ENCODE assay signal across 8 mouse cellular contexts in the genomic region with DNA sequence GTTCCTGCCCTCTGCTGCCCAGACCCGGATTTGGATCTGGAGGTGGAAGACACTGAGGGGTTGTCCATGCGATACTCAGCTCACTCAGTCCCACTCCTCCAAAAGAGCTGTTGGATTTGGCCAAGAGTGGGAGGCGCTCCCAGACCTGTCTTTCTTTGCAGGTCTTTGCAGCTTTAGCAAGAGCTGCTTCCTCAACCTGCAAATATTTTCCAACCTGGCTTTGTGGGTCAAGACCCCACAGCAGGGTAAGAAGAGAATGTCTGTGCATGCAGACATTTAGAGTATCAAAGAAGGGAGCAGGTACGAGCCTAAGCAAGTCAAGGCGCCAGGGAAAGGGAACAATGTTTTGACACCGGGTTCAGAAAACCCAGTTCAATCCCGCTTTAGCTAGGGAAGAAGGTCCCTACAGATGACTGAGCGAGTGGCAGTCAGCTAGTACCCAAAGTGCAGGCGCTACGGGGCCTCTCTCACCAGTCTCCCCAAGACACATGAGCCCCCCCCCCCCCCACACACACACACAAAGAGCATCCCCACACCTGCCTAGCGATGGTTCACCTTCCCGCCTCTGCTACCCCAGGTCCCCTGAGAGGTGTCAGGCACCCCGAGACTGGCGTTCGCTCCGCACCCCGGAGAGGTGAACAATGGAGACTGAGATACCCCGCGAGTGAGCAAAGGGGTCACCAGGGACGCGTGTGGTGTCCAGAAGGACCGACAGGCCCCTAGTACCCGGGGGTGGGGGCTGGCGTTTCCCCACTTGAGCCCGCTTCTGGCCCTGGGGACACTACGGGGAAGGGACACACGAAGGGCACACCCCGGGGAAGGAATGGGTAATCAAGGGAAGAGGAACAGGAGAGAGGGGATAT. TPM values are rescaled to one million over a fixed set of nuclear protein-coding genes. Genes with fewer than 3 reads are reported as not detected.
A peak's percentile ranks its signal among the peaks of the same experiment; 100 is the strongest.
DNase-seq lines count a peak whose midpoint lies in the region; ATAC-seq and TF ChIP-seq lines count a peak whose summit lies in the region.

No protein-coding gene starts in this region.

- H3K4me1 ChIP-seq in lung, embryonic 14.5 days (ENCODE audit: insufficient read depth): no peaks in the 10 kb centered on the region
- H3K4me1 ChIP-seq in brown adipose tissue, adult 24 weeks (ENCODE audit: control insufficient read depth, insufficient read depth, insufficient read length, low read length): no peaks in the 10 kb centered on the region; the same call in 1 of the 2 replicates
- peaks cover 8% of the 10 kb centered on the region; the same call in 1 of the 2 replicates for H3K4me1 ChIP-seq in forebrain, embryonic 14.5 days (ENCODE audit: control insufficient read depth, insufficient read depth, low read length)
- peaks cover 4% of the 10 kb centered on the region; the same call in 1 of the 2 replicates for H3K4me1 ChIP-seq in hindbrain, postnatal 0 days (ENCODE audit: insufficient read depth, low read length)
- peaks cover 17% of the 10 kb centered on the region for H3K4me1 ChIP-seq in limb, embryonic 15.5 days
- H3K4me1 ChIP-seq in neural tube, embryonic 15.5 days: peaks cover 26% of the 10 kb centered on the region

- peak overlapping the region; percentile 74 for H3K9ac ChIP-seq in lung, embryonic 14.5 days
- peak overlapping the region; percentile 97 for H3K9ac ChIP-seq in forebrain, embryonic 14.5 days (ENCODE audit: low read length)
- H3K9ac ChIP-seq in hindbrain, postnatal 0 days (replicated peaks; ENCODE audit: low read length): peak overlapping the region; percentile 87
- H3K9ac ChIP-seq in limb, embryonic 15.5 days: peak overlapping the region; percentile 76
- peak overlapping the region; percentile 97 for H3K9ac ChIP-seq in neural tube, embryonic 15.5 days (replicated peaks)

- peak; percentile 34 for DNase-seq in lung, embryonic 14.5 days
- no peak for DNase-seq in lung, postnatal 25 days (ENCODE audit: low spot score)
- DNase-seq in forebrain, embryonic 14.5 days (ENCODE audit: low spot score): peak; percentile 46
- DNase-seq in hindbrain, postnatal 0 days (ENCODE audit: low spot score): peak; percentile 72
- no peak for DNase-seq in gastrocnemius, adult 8-10 months (ENCODE audit: low spot score in 2 of 2)

- H3K27me3 ChIP-seq in lung, embryonic 14.5 days (ENCODE audit: insufficient read depth, low read length): no peaks in the 10 kb centered on the region
- H3K27me3 ChIP-seq in forebrain, embryonic 14.5 days (replicated peaks; ENCODE audit: control insufficient read depth, insufficient read depth, low read length): no peaks in the 10 kb centered on the region
- H3K27me3 ChIP-seq in hindbrain, postnatal 0 days (ENCODE audit: insufficient read depth, low read length): no peaks in the 10 kb centered on the region
- H3K27me3 ChIP-seq in limb, embryonic 15.5 days: no peaks in the 10 kb centered on the region
- no peaks in the 10 kb centered on the region for H3K27me3 ChIP-seq in neural tube, embryonic 15.5 days (replicated peaks)

- H3K4me2 ChIP-seq in lung, embryonic 14.5 days: peak overlapping the region; percentile 84
- H3K4me2 ChIP-seq in forebrain, embryonic 14.5 days (ENCODE audit: low read length): peak overlapping the region; percentile 55
- H3K4me2 ChIP-seq in hindbrain, postnatal 0 days (ENCODE audit: low read depth, low read length): peak overlapping the region; percentile 64
- H3K4me2 ChIP-seq in limb, embryonic 15.5 days: peak overlapping the region; percentile 90
- peak overlapping the region; percentile 76 for H3K4me2 ChIP-seq in neural tube, embryonic 15.5 days

- 1% methylated on average over 28 of the region's 28 CpGs for WGBS in lung, embryonic 14.5 days
- WGBS in forebrain, embryonic 14.5 days: 2% methylated on average over 28 of the region's 28 CpGs
- whole genome bisulfite sequencing in hindbrain, postnatal 0 days: under 1% methylated on average over 28 of the region's 28 CpGs
- under 1% methylated on average over 28 of the region's 28 CpGs for WGBS in limb, embryonic 15.5 days
- WGBS in neural tube, embryonic 15.5 days: under 1% methylated on average over 28 of the region's 28 CpGs

- H3K4me3 ChIP-seq in lung, embryonic 14.5 days (ENCODE audit: low read depth, low read length): peak overlapping the region; percentile 69
- peak overlapping the region; percentile 59 for H3K4me3 ChIP-seq in brown adipose tissue, adult 24 weeks (ENCODE audit: insufficient read depth, low read depth, low read length)
- H3K4me3 ChIP-seq in forebrain, embryonic 14.5 days (ENCODE audit: low read depth, low read length): peak overlapping the region; percentile 93
- H3K4me3 ChIP-seq in hindbrain, postnatal 0 days (ENCODE audit: low read length): peak overlapping the region; percentile 76
- peak overlapping the region; percentile 80 for H3K4me3 ChIP-seq in limb, embryonic 15.5 days
- peak overlapping the region; percentile 91 for H3K4me3 ChIP-seq in neural tube, embryonic 15.5 days (replicated peaks)

- H3K9me3 ChIP-seq in lung, embryonic 14.5 days (ENCODE audit: low read depth, low read length): no peaks in the 10 kb centered on the region
- H3K9me3 ChIP-seq in forebrain, embryonic 14.5 days (replicated peaks; ENCODE audit: control insufficient read depth, low read length): no peaks in the 10 kb centered on the region
- H3K9me3 ChIP-seq in hindbrain, postnatal 0 days (ENCODE audit: low read length): no peaks in the 10 kb centered on the region
- H3K9me3 ChIP-seq in limb, embryonic 15.5 days: no peaks in the 10 kb centered on the region
- H3K9me3 ChIP-seq in neural tube, embryonic 15.5 days (replicated peaks): no peaks in the 10 kb centered on the region; the same call in 1 of the 2 replicates

- no peaks in the 10 kb centered on the region for H3K36me3 ChIP-seq in lung, embryonic 14.5 days (ENCODE audit: insufficient read depth)
- H3K36me3 ChIP-seq in forebrain, embryonic 14.5 days (ENCODE audit: control insufficient read depth, insufficient read depth, low read length): no peaks in the 10 kb centered on the region
- H3K36me3 ChIP-seq in hindbrain, postnatal 0 days (ENCODE audit: insufficient read depth, low read length): no peaks in the 10 kb centered on the region
- H3K36me3 ChIP-seq in limb, embryonic 15.5 days: no peaks in the 10 kb centered on the region
- no peaks in the 10 kb centered on the region for H3K36me3 ChIP-seq in neural tube, embryonic 15.5 days

- peak; percentile 73 for ATAC-seq in lung, embryonic 14.5 days (ENCODE audit: insufficient read depth)
- ATAC-seq in forebrain, embryonic 14.5 days: peak; percentile 59
- ATAC-seq in hindbrain, postnatal 0 days: peak; percentile 68
- peak; percentile 52; the same call in 1 of the 2 replicates for ATAC-seq in limb, embryonic 15.5 days (ENCODE audit: insufficient number of reproducible peaks, low FRiP score, low TSS enrichment, low read depth)
- peak; percentile 72 for ATAC-seq in neural tube, embryonic 15.5 days (ENCODE audit: low FRiP score)

- H3K27ac ChIP-seq in lung, embryonic 14.5 days (ENCODE audit: low read depth): no peak overlapping the region
- H3K27ac ChIP-seq in brown adipose tissue, adult 24 weeks (replicated peaks; ENCODE audit: low read depth, low read length): no peak overlapping the region
- H3K27ac ChIP-seq in forebrain, embryonic 14.5 days (ENCODE audit: low read depth, low read length): peak overlapping the region; percentile 81
- H3K27ac ChIP-seq in hindbrain, postnatal 0 days: peak overlapping the region; percentile 83
- H3K27ac ChIP-seq in limb, embryonic 15.5 days: peak overlapping the region; percentile 69
- peak overlapping the region; percentile 91 for H3K27ac ChIP-seq in neural tube, embryonic 15.5 days (replicated peaks)

- TF ChIP-seq CTCF in lung, embryonic 14.5 days (IDR thresholded peaks at IDR 0.05; ENCODE audit: low read depth): no peak
- peak; percentile 43 for TF ChIP-seq CTCF in hindbrain, postnatal 0 days (IDR thresholded peaks at IDR 0.05; ENCODE audit: low read depth)

RNA-seq across cellular contexts. Expression of a gene that starts 0.8 kb away (rescaled TPM):
- polyA plus RNA-seq in lung, embryonic 14.5 days (2014; fragmentation: Nextera tagmentation; extraction: Ambion mirVana): 18.3 and 19.4 TPM in 2 replicates
- not detected in 2 replicates for polyA plus RNA-seq in brown adipose tissue, adult 24 weeks (2012; ENCODE audit: insufficient read depth, insufficient read length, missing spikeins)
- polyA plus RNA-seq in forebrain, embryonic 14.5 days (2014; fragmentation: Nextera tagmentation; extraction: Ambion mirVana): 55.7 and 74.7 TPM in 2 replicates
- total RNA-seq in hindbrain, postnatal 0 days (2014; rRNA removed): 23.1 and 24.0 TPM in 2 replicates
- polyA plus RNA-seq in hindbrain, postnatal 0 days (2015; fragmentation: Nextera tagmentation; extraction: Ambion mirVana): 30.8 and 37.6 TPM in 2 replicates
- 32.6 and 38.3 TPM in 2 replicates for polyA plus RNA-seq in limb, embryonic 15.5 days (2015; fragmentation: Nextera tagmentation; extraction: Ambion mirVana)
- polyA plus RNA-seq in neural tube, embryonic 15.5 days (2015; fragmentation: Nextera tagmentation; extraction: Ambion mirVana): 46.5 and 58.6 TPM in 2 replicates
- total RNA-seq in gastrocnemius, adult 8-10 months (2022): 1 to 10 TPM in 1 of 4 experiments, under 1 TPM in 3; 0.51 to 1.4 (median 0.57) TPM

Comparison
In these comparisons a context has a peak if more than half of its experiments do, and no peak if none do; other contexts are left out.
1. DNase-seq: peak in lung, embryonic 14.5 days (single experiment), forebrain, embryonic 14.5 days (single experiment) and hindbrain, postnatal 0 days (single experiment); none in lung, postnatal 25 days (single experiment) and gastrocnemius, adult 8-10 months (0 of 2).
2. H3K27ac ChIP-seq: peak in forebrain, embryonic 14.5 days (single experiment), hindbrain, postnatal 0 days (single experiment), limb, embryonic 15.5 days (single experiment) and neural tube, embryonic 15.5 days (single experiment); none in lung, embryonic 14.5 days (single experiment) and brown adipose tissue, adult 24 weeks (single experiment).
3. RNA of a gene that starts 0.8 kb away (polyA plus RNA-seq): 46.5 to 58.6 TPM in neural tube, embryonic 15.5 days, 55.7 to 74.7 TPM in forebrain, embryonic 14.5 days, 32.6 to 38.3 TPM in limb, embryonic 15.5 days, 30.8 to 37.6 TPM in hindbrain, postnatal 0 days and 18.3 to 19.4 TPM in lung, embryonic 14.5 days; not detected in brown adipose tissue, adult 24 weeks; every median in the first group is over 10 times any median in the second.
4. Peak in every context shown above with its lines, with median percentiles within 50 percentile points of each other: ATAC-seq, H3K4me2 ChIP-seq, H3K4me3 ChIP-seq and H3K9ac ChIP-seq.